Mouse (Mus musculus): ENCODE measurements around the gene Ifitm3.
"Not testable (repeated sequence)": the region's sequence is repeated elsewhere in the genome, so short reads cannot be mapped to it uniquely, and the experiment has no call there.

Gene Ifitm3

GRCm38 (mm10) chr7:141000881-141001708 lies 9.5 kb downstream of the Ifitm3 start:
- DNase-seq (ENCODE audit: low spot score) = no peak

- DNase-seq (ENCODE audit: low spot score) = no peak
These were observed 11.5 kb downstream of the Ifitm3 start for GRCm38 (mm10) chr7:140998853-140999700.

- DNase-seq (ENCODE audit: low spot score) = no peak
These were observed 12.8 kb downstream of the Ifitm3 start for GRCm38 (mm10) chr7:140997817-140998216.

GRCm38 (mm10) chr7:140991117-140991689 lies 19.4 kb downstream of the Ifitm3 start:
- DNase-seq (ENCODE audit: low spot score) = no peak

GRCm38 (mm10) chr7:140990622-140991021 lies 19.9 kb downstream of the Ifitm3 start:
- no peak for DNase-seq (ENCODE audit: low spot score)

- no peak for DNase-seq (ENCODE audit: low spot score)
These were observed 20.4 kb downstream of the Ifitm3 start for GRCm38 (mm10) chr7:140990185-140990584.

- no peak for DNase-seq (ENCODE audit: low spot score)
These were observed 21.5 kb downstream of the Ifitm3 start for GRCm38 (mm10) chr7:140989022-140989421.

- DNase-seq (ENCODE audit: low spot score) = no peak
These were observed 23.1 kb downstream of the Ifitm3 start for GRCm38 (mm10) chr7:140987182-140988138.

GRCm38 (mm10) chr7:140982971-140983370 lies 27.6 kb downstream of the Ifitm3 start:
- no peak for DNase-seq (ENCODE audit: low spot score)

- DNase-seq (ENCODE audit: low spot score) = no peak
These were observed 28.9 kb downstream of the Ifitm3 start for GRCm38 (mm10) chr7:140981704-140982103.

- DNase-seq (ENCODE audit: low spot score) = not testable (repeated sequence)
These were observed 33.9 kb downstream of the Ifitm3 start for GRCm38 (mm10) chr7:140976720-140977119.

GRCm38 (mm10) chr7:140975465-140975864 lies 35.1 kb downstream of the Ifitm3 start:
- DNase-seq (ENCODE audit: low spot score) = no peak

GRCm38 (mm10) chr7:140974940-140975339 lies 35.6 kb downstream of the Ifitm3 start:
- no peak for DNase-seq (ENCODE audit: low spot score)

GRCm38 (mm10) chr7:140973396-140974165 lies 37.0 kb downstream of the Ifitm3 start:
- no peak for DNase-seq (ENCODE audit: low spot score)

- DNase-seq (ENCODE audit: low spot score) = no peak
These were observed 38.9 kb downstream of the Ifitm3 start for GRCm38 (mm10) chr7:140971479-140972171.

GRCm38 (mm10) chr7:140970931-140971330 lies 39.6 kb downstream of the Ifitm3 start:
- no peak for DNase-seq (ENCODE audit: low spot score)

- not testable (repeated sequence) for DNase-seq (ENCODE audit: low spot score)
These were observed 41.9 kb downstream of the Ifitm3 start for GRCm38 (mm10) chr7:140968710-140969109.

- DNase-seq (ENCODE audit: low spot score) = no peak
These were observed 42.5 kb downstream of the Ifitm3 start for GRCm38 (mm10) chr7:140967862-140968591.

- DNase-seq (ENCODE audit: low spot score) = no peak
These were observed 43.6 kb downstream of the Ifitm3 start, which contains the start of gene Ifitm1 for GRCm38 (mm10) chr7:140966921-140967320. Ifitm1 (plus strand) TSS chr7:140967221.
